Mouse (Mus musculus): ENCODE results near the gene Gm45844.
A peak's percentile ranks its signal among the peaks of the same experiment; 100 is the strongest.
"Not testable (repeated sequence)": the region's sequence is repeated elsewhere in the genome, so short reads cannot be mapped to it uniquely, and the experiment has no call there.

Gm45844 gene

GRCm38 (mm10) chr7:7277966-7278567, at the start of gene Gm45844:
TSS of gene Gm45844 (minus strand) at chr7:7278289.
- DNase-seq (ENCODE audit: extremely low read depth, insufficient read length, low spot score) = peak; percentile 66

- DNase-seq (ENCODE audit: extremely low read depth, insufficient read length, low spot score) = peak; percentile 14
Measured at GRCm38 (mm10) chr7:7295595-7295994, 17.5 kb upstream of the Gm45844 start.

- DNase-seq (ENCODE audit: extremely low read depth, insufficient read length, low spot score) = no peak
Measured at GRCm38 (mm10) chr7:7281383-7281782, 3.3 kb upstream of the Gm45844 start.

- DNase-seq (ENCODE audit: extremely low read depth, insufficient read length, low spot score) = peak; percentile 43
Measured at GRCm38 (mm10) chr7:7277556-7277955, 533 bp downstream of the Gm45844 start.

DNA sequence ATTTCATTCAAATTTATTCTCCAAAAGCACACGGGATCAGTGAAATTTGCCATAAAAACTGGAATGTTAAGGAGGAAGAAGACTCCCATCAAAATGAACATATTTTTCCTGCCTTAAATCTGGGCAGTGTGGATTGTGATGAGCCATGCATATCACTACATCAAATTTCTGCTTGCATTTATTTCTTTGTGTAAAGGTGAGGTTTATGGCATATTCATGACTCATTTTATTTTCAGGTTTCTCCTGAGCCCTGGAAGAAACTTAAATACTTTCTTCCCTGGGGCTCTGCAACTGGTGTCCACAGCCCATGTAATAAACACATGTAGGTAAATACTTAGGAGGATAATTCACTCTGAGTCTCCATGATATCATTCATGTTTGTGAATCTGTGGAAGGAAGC, 30.9 kb downstream of the Gm45844 start, which contains the start of gene Vmn2r29:
Gene Vmn2r29, minus strand, starts transcription at position 101 of the 400 bp plus-strand sequence.
- not testable (repeated sequence) for DNase-seq (ENCODE audit: extremely low read depth, insufficient read length, low spot score)

DNA sequence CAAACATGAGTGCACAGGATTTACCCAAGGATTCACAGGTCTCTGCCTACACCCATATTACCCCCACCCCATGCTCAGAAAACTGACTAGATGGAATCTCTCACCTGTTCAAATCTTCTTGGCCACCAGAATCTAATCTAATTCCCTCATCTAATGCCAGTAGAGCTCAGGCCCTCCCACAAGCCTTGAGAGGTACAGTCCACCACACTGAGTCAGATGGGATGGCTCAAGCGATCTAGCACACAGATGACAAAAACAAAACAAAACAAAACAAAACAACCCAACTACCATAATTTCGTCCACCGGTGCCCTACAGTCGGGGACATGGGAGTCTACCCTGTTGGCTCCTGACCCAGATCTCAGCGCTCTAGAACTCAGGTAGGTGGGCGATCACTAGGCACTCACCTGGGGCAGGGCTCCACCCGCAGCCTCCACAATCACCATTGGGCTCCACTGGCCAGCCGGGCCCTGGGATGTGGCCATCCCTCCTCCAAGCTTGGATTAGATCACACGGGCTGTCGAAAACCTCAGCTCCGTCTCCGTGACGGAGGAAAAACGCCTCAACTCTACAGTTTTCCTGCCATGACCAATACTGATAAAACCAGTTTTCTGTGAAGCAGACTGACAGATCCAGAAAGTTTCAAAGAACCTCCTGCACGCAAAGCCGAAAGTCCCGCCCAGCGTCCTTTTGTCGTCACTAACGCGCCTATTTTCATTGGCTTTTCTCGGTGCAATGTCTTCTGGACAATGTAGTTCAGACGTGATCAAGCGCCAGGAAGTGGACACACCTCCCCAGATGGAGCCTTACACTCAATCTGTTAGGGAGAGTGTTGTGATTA, 68.6 kb downstream of the Gm45844 start, which contains the start of gene Zfp772:
Gene Zfp772, minus strand, starts transcription at position 686 of the 839 bp plus-strand sequence.
- DNase-seq (ENCODE audit: extremely low read depth, insufficient read length, low spot score) = peak; percentile 32

- DNase-seq (ENCODE audit: extremely low read depth, insufficient read length, low spot score) = peak; percentile 39
Measured at GRCm38 (mm10) chr7:7188191-7188942, 89.7 kb downstream of the Gm45844 start.

DNA sequence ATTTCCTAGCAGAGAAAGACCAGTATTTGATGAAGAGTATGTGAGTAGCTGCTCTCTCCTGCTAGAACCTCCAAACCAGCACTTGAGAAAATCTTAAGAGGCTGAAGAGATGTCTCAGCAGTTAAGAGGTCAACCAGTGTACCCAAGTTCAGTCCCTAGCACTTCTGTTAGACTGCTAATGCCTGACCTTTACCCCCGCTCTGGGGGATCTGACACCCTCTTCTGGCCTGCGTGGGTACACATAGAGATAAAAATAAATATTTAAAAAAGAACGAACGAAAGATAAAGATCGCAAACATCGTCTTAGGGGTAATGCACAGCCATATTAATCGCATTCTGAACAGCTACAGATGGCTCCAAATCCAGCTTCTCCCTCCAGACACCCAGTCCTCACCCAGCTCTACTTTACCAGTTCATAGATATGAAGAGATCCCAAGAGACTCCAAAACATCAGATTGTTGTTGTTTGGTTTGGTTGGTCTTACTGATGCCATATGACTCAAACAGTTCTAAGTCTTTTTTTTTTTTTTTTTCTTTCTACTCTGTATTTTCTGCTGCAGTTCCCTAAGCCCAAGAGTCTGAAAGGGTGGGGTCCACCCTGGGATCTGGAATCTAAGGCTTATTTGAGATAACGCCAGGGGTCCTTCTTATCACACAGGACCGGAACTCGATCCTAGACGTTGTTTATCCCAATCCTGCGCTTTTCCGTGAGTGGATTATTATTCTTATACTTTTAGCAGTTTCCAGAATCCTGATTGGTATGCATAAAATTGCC, 90.5 kb downstream of the Gm45844 start:
- DNase-seq (ENCODE audit: extremely low read depth, insufficient read length, low spot score) = no peak

DNA sequence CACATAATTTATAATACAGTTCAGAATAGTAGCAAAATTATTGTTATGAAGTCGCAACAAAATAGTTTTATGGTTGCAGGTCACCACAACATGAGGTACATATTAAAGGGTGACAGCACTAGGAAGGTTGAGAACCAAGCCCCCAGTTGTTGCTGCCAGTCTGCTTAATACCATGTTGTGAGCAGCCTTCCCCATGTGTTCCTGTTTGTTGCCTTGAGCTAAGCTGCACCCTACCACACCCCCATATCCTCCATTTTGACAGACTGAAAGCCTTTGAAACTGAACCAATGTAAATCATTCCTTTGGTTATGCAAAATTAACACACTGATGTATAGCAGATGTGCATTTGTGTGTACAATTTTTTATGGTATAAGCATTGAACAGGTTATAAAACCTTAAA, 92.2 kb downstream of the Gm45844 start:
- no peak for DNase-seq (ENCODE audit: extremely low read depth, insufficient read length, low spot score)

- DNase-seq (ENCODE audit: extremely low read depth, insufficient read length, low spot score) = peak; percentile 64
Measured at GRCm38 (mm10) chr7:7171227-7172147, 106.6 kb downstream of the Gm45844 start, which contains the start of gene Zfp418. TSS of gene Zfp418 (plus strand) at chr7:7171330.

Data from 3134 (cell line).